In the genomic region with DNA sequence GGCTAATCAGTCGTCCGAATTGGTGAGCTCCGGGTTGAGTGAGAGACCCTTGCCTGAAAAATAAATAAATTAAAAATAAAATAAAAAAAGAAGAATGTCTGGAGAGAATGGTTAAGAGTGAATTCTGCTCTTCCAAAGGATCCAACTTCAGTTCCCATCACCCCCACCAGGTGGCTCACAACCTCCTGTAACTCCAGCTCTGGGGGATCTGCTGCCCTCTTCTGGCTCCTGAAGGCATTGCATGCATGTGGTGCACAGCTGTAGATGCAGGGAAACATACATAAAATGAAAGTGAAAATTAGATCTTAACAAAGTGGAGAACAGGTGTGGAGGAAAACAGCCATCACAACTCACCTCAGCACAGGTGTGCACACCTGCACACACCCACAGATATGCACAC, we compare ENCODE assay signal across 8 mouse cellular contexts. TPM values are rescaled to one million over a fixed set of nuclear protein-coding genes. Genes with fewer than 3 reads are reported as not detected.
DNase-seq lines count a peak whose midpoint lies in the region; TF ChIP-seq lines count a peak whose summit lies in the region.

No protein-coding gene starts in this region.

- no peak for TF ChIP-seq POLR2A in thymus, adult 2 months (IDR thresholded peaks at IDR 0.05; ENCODE audit: control insufficient read depth, extremely low read depth, insufficient read depth, low read length, poor library complexity)

- DNase-seq in heart, postnatal 10 days, result peak; percentile 57 to 81
- no peak for DNase-seq in heart, adult 11 months
- DNase-seq in adrenal gland, adult (ENCODE audit: inconsistent age in 2 of 2, low spot score in 1 of 2), result peak; percentile 57 to 85
- peak; percentile 37 for DNase-seq in embryo, embryonic 11.5 days (ENCODE audit: low read depth, low spot score)
- DNase-seq in kidney, postnatal 4 days, result peak; percentile 88
- peak; percentile 84 for DNase-seq in mesoderm, embryonic 11.5 days (ENCODE audit: low read depth, low spot score)
- peak; percentile 65 for DNase-seq in thymus, adult 2 months

- peak; percentile 74 for TF ChIP-seq CTCF in C2C12 (IDR thresholded peaks at IDR 0.05; ENCODE audit: control insufficient read depth, insufficient read depth, insufficient read length)
- TF ChIP-seq CTCF in thymus, adult 2 months (IDR thresholded peaks at IDR 0.05; ENCODE audit: borderline replicate concordance, control insufficient read depth, extremely low read depth, insufficient read depth, low read length, poor library complexity), result peak; percentile 61; the same call in 1 of the 2 replicates

- WGBS in thymus, adult 2 months, result 25% methylated on average over 3 of the region's 3 CpGs

- intact Hi-C loops in heart, postnatal 10 days (cut with DNase I), result no loop called here

- H3K4me1 ChIP-seq in thymus, adult 2 months (replicated peaks; ENCODE audit: control insufficient read depth, insufficient read depth, low read length), result no peaks in the 10 kb centered on the region

- H3ac ChIP-seq in C2C12 (ENCODE audit: control insufficient read depth, insufficient read length, low read depth), result no peak overlapping the region

- H3K79me2 ChIP-seq in C2C12 (ENCODE audit: control insufficient read depth, insufficient read depth), result no peaks in the 10 kb centered on the region

- no peaks in the 10 kb centered on the region for H3K36me3 ChIP-seq in C2C12 (ENCODE audit: control insufficient read depth, insufficient read depth)
- H3K36me3 ChIP-seq in thymus, adult 2 months (ENCODE audit: control insufficient read depth, insufficient read depth, low read length), result no peaks in the 10 kb centered on the region

- H3K4me3 ChIP-seq in C2C12 (ENCODE audit: insufficient read depth, poor library complexity, severe bottlenecking), result no peak overlapping the region
- H3K4me3 ChIP-seq in thymus, adult 2 months (ENCODE audit: control insufficient read depth, insufficient read depth, low read length), result no peak overlapping the region

- no peak overlapping the region for H3K27ac ChIP-seq in thymus, adult 2 months (ENCODE audit: control insufficient read depth, insufficient read depth, low read length)

- H3K79me3 ChIP-seq in C2C12 (ENCODE audit: low read depth), result no peaks in the 10 kb centered on the region

- peaks cover 56% of the 10 kb centered on the region for H3K27me3 ChIP-seq in C2C12 (ENCODE audit: control insufficient read depth, insufficient read depth, insufficient read length)
- H3K27me3 ChIP-seq in thymus, adult 2 months (ENCODE audit: control insufficient read depth, insufficient read depth, low read length), result no peaks in the 10 kb centered on the region

TF ChIP-seq in C2C12, 6 proteins besides CTCF, POLR2A, EP300 and RAD21:
- TF ChIP-seq USF1 (IDR thresholded peaks at IDR 0.05; ENCODE audit: low read depth), result no peak
- TF ChIP-seq MYOD1 (IDR thresholded peaks at IDR 0.05; ENCODE audit: control insufficient read depth, insufficient read length, low read depth), result no peak
- peak; percentile 36 for TF ChIP-seq MAX (IDR thresholded peaks at IDR 0.05)
- no peak for TF ChIP-seq FOSL1 (IDR thresholded peaks at IDR 0.05; ENCODE audit: insufficient read depth, low read length, poor library complexity, severe bottlenecking)
- TF ChIP-seq MYOG (IDR thresholded peaks at IDR 0.05; ENCODE audit: control insufficient read depth, extremely low read depth, insufficient read length), result no peak
- no peak for TF ChIP-seq CEBPB (IDR thresholded peaks at IDR 0.05; ENCODE audit: low read depth)

RNA-seq across cellular contexts. Expression of a gene that starts 22.0 kb away (rescaled TPM):
- total RNA-seq in heart, postnatal 10 days (2021), result not detected
- 0.02 TPM for polyA plus RNA-seq in C2C12 (2012; fragmentation: generic; extraction: Trizol)
- polyA plus RNA-seq in thymus, adult 2 months (2012; rRNA removed), result 0.07 TPM in 1 of 2 replicates, not detected in the other
